Mouse (Mus musculus): ENCODE data around the gene Dlk2.

DNA sequence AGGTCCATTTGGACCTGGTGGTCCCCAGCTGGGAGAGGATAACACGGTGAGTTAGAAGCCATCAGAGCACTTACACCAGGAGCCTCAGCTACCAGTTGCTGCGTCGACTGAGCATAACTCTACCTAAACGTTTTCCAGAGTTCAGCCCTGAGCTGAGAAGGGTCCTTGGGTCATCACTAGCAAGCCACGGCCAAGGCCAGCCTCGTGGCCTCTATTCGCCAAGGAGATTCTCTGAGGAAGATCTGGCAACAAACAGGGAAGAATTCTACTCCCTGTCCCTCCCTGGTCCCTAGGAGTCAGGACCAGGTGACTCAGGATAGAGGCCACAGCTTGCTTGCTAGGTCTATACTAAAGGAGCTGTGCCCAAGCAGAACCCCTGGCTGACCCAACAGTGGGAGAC lies 29.7 kb upstream of the Dlk2 start:
- no peak for TF ChIP-seq CTCF (IDR thresholded peaks at IDR 0.05; ENCODE audit: control insufficient read depth, insufficient read depth, insufficient replicate concordance, low read depth, low read length)
- no peak for TF ChIP-seq POLR2A (IDR thresholded peaks at IDR 0.05; ENCODE audit: control insufficient read depth, low read depth, low read length)

All from testis, adult 2 months (tissue).